ENCODE assay signal across 18 mouse cellular contexts in genomic region chr15:79576947-79577346, GRCm38 (mm10).
"Had no signal": no experiment of that assay in that cellular context is flagged by ENCODE, and none has a peak within 500 bp of the region (broad histone marks: within the 10 kb centered on the region; RNA-seq: fewer than 3 reads in every experiment).

No protein-coding gene starts in this region.

- H3K27me3 ChIP-seq: limb, embryonic 13.5 days; liver, embryonic 12.5 days; liver, embryonic 15.5 days; lung, embryonic 15.5 days; stomach, embryonic 15.5 days had no signal

- ATAC-seq: intestine, embryonic 16.5 days; liver, embryonic 12.5 days had no signal

- H3K4me3 ChIP-seq: limb, embryonic 10.5 days; limb, embryonic 13.5 days; liver, embryonic 12.5 days; liver, embryonic 15.5 days; lung, embryonic 15.5 days; stomach, embryonic 15.5 days had no signal

- H3K27ac ChIP-seq: limb, embryonic 10.5 days; limb, embryonic 13.5 days; liver, embryonic 12.5 days; liver, embryonic 15.5 days; lung, embryonic 15.5 days; stomach, embryonic 15.5 days had no signal

- DNase-seq: kidney, adult 18-20 months; kidney, adult 9 months; kidney, postnatal 14 days; kidney, postnatal 4 days; layer of hippocampus, postnatal 36 days; liver; lung, adult 18-20 months; lung, postnatal 10 days; lung, postnatal 36 days; midbrain, embryonic 14.5 days; spleen, adult 18-20 months had no signal

- H3K9ac ChIP-seq: limb, embryonic 13.5 days; liver, embryonic 12.5 days; liver, embryonic 15.5 days; lung, embryonic 15.5 days; stomach, embryonic 15.5 days had no signal

- H3K36me3 ChIP-seq: limb, embryonic 10.5 days; limb, embryonic 13.5 days; liver, embryonic 12.5 days; liver, embryonic 15.5 days; lung, embryonic 15.5 days; stomach, embryonic 15.5 days had no signal

- H3K4me1 ChIP-seq: limb, embryonic 10.5 days; limb, embryonic 13.5 days; liver, embryonic 12.5 days; liver, embryonic 15.5 days; lung, embryonic 15.5 days; stomach, embryonic 15.5 days had no signal

- H3K9me3 ChIP-seq: limb, embryonic 10.5 days; limb, embryonic 13.5 days; liver, embryonic 12.5 days; liver, embryonic 15.5 days; lung, embryonic 15.5 days; stomach, embryonic 15.5 days had no signal
